Mouse (Mus musculus): ENCODE results near the gene Olfr588-ps1.
"Not testable (repeated sequence)": the region's sequence is repeated elsewhere in the genome, so short reads cannot be mapped to it uniquely, and the experiment has no call there.

Olfr588-ps1 gene

GRCm38 (mm10) chr7:103140579-103140978 lies at the start of gene Olfr588-ps1:
TSS of gene Olfr588-ps1 (plus strand) at chr7:103140879.
- no peak for DNase-seq

- DNase-seq = no peak
These were observed 43.3 kb upstream of the Olfr588-ps1 start, which contains the start of gene Olfr585 for GRCm38 (mm10) chr7:103097420-103097819. TSS of gene Olfr585 (plus strand) at chr7:103097720.

- DNase-seq = no peak
These were observed 21.3 kb upstream of the Olfr588-ps1 start for GRCm38 (mm10) chr7:103119406-103119805.

GRCm38 (mm10) chr7:103125538-103125937 lies 15.1 kb upstream of the Olfr588-ps1 start, which contains the start of gene Olfr586:
TSS of gene Olfr586 (minus strand) at chr7:103125638.
- DNase-seq = no peak

GRCm38 (mm10) chr7:103156256-103156655 lies 15.6 kb downstream of the Olfr588-ps1 start, which contains the start of gene Olfr589:
TSS of gene Olfr589 (minus strand) at chr7:103156356.
- no peak for DNase-seq

GRCm38 (mm10) chr7:103169697-103170096 lies 29.0 kb downstream of the Olfr588-ps1 start:
- no peak for DNase-seq

- no peak for DNase-seq
These were observed 37.6 kb downstream of the Olfr588-ps1 start, which contains the start of gene Olfr591 for GRCm38 (mm10) chr7:103178240-103178639. TSS of gene Olfr591 (minus strand) at chr7:103178340.

- DNase-seq = not testable (repeated sequence)
These were observed 43.8 kb downstream of the Olfr588-ps1 start, which contains the start of gene Olfr592 for GRCm38 (mm10) chr7:103184503-103184902. TSS of gene Olfr592 (plus strand) at chr7:103184803.

Data from cerebellum, adult 18-20 months (tissue).